Mouse (Mus musculus) olfactory bulb, adult 2 months (tissue): ENCODE measurements around the gene Tnnt3.

ENCODE experiments used
- CTCF ChIP-seq: fragments of 200-500 bp; IDR thresholded peaks from 2 replicates; pipeline ENCODE4 v1.5.1; 2012; ENCODE audit warnings: low read depth, mild to moderate bottlenecking, low read length, moderate library complexity; ENCODE audit not compliant: insufficient read depth
- POLR2A ChIP-seq: fragments of 200-500 bp; IDR thresholded peaks from 2 replicates; pipeline ENCODE4 v1.6.1; 2012; ENCODE audit warnings: mild to moderate bottlenecking, low read depth, low read length, moderate library complexity; ENCODE audit not compliant: insufficient read depth

DNA sequence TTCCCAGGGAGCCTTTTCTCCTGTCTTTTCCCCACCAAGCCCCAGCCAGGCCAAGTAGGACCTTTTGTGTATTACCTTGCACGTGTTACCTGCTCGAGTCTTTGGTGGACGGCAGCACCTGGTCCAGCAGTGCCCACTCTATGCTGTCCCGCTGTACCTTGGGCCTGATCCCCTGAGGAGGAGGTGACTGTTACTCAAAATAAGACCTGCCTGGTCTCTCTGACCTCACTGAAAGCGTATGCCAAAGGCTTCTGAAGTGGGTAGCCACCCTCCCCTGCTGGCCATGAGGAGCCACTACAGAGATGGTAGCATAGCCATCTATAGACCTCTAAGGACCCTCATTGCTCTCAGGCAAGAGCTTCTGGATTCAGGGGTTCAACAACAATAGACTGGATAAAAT, 1.8 kb upstream of the Tnnt3 start:
- TF ChIP-seq CTCF = no peak
- TF ChIP-seq POLR2A = no peak
